Mouse (Mus musculus) midbrain, embryonic 12.5 days (tissue): ENCODE results near the gene Kcnc1. TPM values are rescaled to one million over a fixed set of nuclear protein-coding genes. Genes with fewer than 3 reads are reported as not detected.

Source experiments
- ATAC-seq: fragments of 200-750 bp; cut with Nextera tagmentation; 2 replicates; pipeline ENCODE4 v1.8.0; 2017; ENCODE audit warnings: low read depth, moderate TSS enrichment, moderate library complexity; ENCODE audit not compliant: low FRiP score
- H3K27ac ChIP-seq: fragments of 300-500 bp; sonication (generic); replicated peaks from 2 replicates; pipeline ENCODE4 v1.5.1; 2016; ENCODE audit warnings: mild to moderate bottlenecking
- H3K27me3 ChIP-seq: fragments of 300-500 bp; sonication (generic); 2 replicates; pipeline ENCODE4 v1.6.1; 2016; ENCODE audit warnings: mild to moderate bottlenecking
- H3K36me3 ChIP-seq: fragments of 300-500 bp; sonication (generic); 2 replicates; pipeline ENCODE4 v1.6.1; 2016
- H3K4me1 ChIP-seq: fragments of 300-500 bp; sonication (generic); 2 replicates; pipeline ENCODE4 v1.6.1; 2016
- H3K4me2 ChIP-seq: fragments of 300-500 bp; sonication (generic); replicated peaks from 2 replicates; pipeline ENCODE4 v1.6.1; 2016; ENCODE audit warnings: mild to moderate bottlenecking, moderate library complexity
- H3K4me3 ChIP-seq: fragments of 300-500 bp; sonication (generic); 2 replicates; pipeline ENCODE4 v1.5.1; 2016; ENCODE audit warnings: mild to moderate bottlenecking
- H3K9ac ChIP-seq: fragments of 300-500 bp; sonication (generic); replicated peaks from 2 replicates; pipeline ENCODE4 v1.6.1; 2016; ENCODE audit warnings: mild to moderate bottlenecking, moderate library complexity
- H3K9me3 ChIP-seq: fragments of 300-500 bp; sonication (generic); 2 replicates; pipeline ENCODE4 v1.6.1; 2016; ENCODE audit warnings: mild to moderate bottlenecking
- WGBS: fragments of 180-500 bp; shearing (Covaris S2); methylation state at CpG from one replicate; pipeline ENCODE4 v1.1.7; 2016; 5-methylcytosine and 5-hydroxymethylcytosine counted together
- polyA plus RNA-seq: library from polyadenylated mRNA; unstranded; fragments of >200 nt; fragmentation: Nextera tagmentation; extraction: Ambion mirVana; gene quantifications from 2 replicates; pipeline ENCODE4 v1.2.1, GENCODE M21; 2016

The Kcnc1 gene
- polyA plus RNA-seq, 1 experiment from 2014 or later = 7.1 TPM

DNA sequence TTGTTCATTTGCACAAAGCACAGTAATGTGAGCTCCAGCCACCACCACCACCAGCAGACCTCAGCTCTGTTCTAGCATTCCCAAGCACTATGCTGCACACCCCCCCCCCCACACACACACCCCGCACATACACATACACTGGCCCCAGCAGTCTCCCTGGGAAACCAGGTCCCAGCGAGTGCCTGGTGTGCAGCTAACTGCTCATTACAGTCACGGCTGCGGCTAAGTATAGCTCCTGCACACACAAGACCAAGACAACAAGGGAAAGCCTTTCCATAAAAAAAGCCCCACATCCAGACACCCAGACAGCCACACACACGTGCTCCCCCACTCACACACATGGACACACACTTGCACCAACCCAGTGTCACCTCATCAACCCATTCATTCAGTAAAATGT is 16.5 kb downstream of the Kcnc1 start:
- H3K27me3 ChIP-seq = peaks cover 9% of the 10 kb centered on the region; the same call in 1 of the 2 replicates
- H3K4me3 ChIP-seq = no peak overlapping the region
- H3K4me2 ChIP-seq = no peak overlapping the region
- WGBS = 80% methylated on average over 5 of the region's 5 CpGs
- H3K27ac ChIP-seq = no peak overlapping the region
- H3K4me1 ChIP-seq = no peaks in the 10 kb centered on the region; the same call in 1 of the 2 replicates
- H3K9me3 ChIP-seq = no peaks in the 10 kb centered on the region
- no peaks in the 10 kb centered on the region for H3K36me3 ChIP-seq
- H3K9ac ChIP-seq = no peak overlapping the region
- no peak for ATAC-seq

GRCm38 (mm10) chr7:46413959-46414725 is 17.8 kb downstream of the Kcnc1 start:
- Histone ChIP-seq H3K36me3 (no peaks in the 10 kb centered on the region), H3K4me2 (no peak overlapping the region), H3K27me3 (peaks cover 9% of the 10 kb centered on the region; the same call in 1 of the 2 replicates), H3K9me3 (no peaks in the 10 kb centered on the region), H3K4me1 (no peaks in the 10 kb centered on the region; the same call in 1 of the 2 replicates), H3K27ac (no peak overlapping the region), H3K9ac (no peak overlapping the region), H3K4me3 (no peak overlapping the region)
- no peak for ATAC-seq
- 83% methylated on average over 6 of the region's 6 CpGs for WGBS

GRCm38 (mm10) chr7:46415818-46416425 is 19.6 kb downstream of the Kcnc1 start:
- Histone ChIP-seq H3K9ac (no peak overlapping the region), H3K4me2 (no peak overlapping the region), H3K4me1 (no peaks in the 10 kb centered on the region; the same call in 1 of the 2 replicates), H3K27me3 (peaks cover 3% of the 10 kb centered on the region; the same call in 1 of the 2 replicates), H3K9me3 (no peaks in the 10 kb centered on the region), H3K4me3 (no peak overlapping the region), H3K27ac (no peak overlapping the region), H3K36me3 (no peaks in the 10 kb centered on the region)
- 76% methylated on average over 14 of the region's 14 CpGs for WGBS
- ATAC-seq = no peak

DNA sequence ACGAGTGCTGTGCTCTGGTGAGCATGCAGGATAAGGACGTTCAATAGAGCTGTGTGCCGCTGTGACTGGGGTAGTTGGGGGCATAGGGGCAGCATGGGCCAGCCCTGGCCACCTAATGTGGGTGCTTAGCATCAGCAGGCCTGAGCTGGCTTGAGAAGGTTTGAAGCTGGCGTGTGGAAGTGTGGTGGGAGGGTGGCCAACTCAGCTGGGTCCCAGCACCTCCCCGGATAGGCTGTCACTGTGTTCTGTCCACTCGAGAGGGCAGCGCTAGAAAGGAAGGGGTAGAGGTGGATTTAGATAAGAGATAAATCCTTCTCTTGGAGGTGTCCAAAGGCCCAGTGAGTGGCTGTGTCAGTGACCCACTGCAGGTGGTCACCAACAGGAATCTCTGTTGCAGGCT is 21.2 kb downstream of the Kcnc1 start:
- H3K27me3 ChIP-seq = peaks cover 3% of the 10 kb centered on the region; the same call in 1 of the 2 replicates
- no peak overlapping the region for H3K4me3 ChIP-seq
- no peaks in the 10 kb centered on the region for H3K9me3 ChIP-seq
- peaks cover 12% of the 10 kb centered on the region for H3K4me1 ChIP-seq
- H3K9ac ChIP-seq = no peak overlapping the region
- H3K36me3 ChIP-seq = no peaks in the 10 kb centered on the region
- no peak overlapping the region for H3K4me2 ChIP-seq
- WGBS = 73% methylated on average over 7 of the region's 7 CpGs
- no peak for ATAC-seq
- no peak overlapping the region for H3K27ac ChIP-seq

- no peak for ATAC-seq
- Histone ChIP-seq H3K4me1 (peaks cover 19% of the 10 kb centered on the region), H3K36me3 (no peaks in the 10 kb centered on the region), H3K27me3 (peaks cover 3% of the 10 kb centered on the region; the same call in 1 of the 2 replicates), H3K4me2 (no peak overlapping the region), H3K4me3 (no peak overlapping the region), H3K9ac (no peak overlapping the region), H3K27ac (no peak overlapping the region), H3K9me3 (no peaks in the 10 kb centered on the region)
- 75% methylated on average over 16 of the region's 16 CpGs for WGBS
Measured at GRCm38 (mm10) chr7:46418102-46418622, 21.9 kb downstream of the Kcnc1 start.

DNA sequence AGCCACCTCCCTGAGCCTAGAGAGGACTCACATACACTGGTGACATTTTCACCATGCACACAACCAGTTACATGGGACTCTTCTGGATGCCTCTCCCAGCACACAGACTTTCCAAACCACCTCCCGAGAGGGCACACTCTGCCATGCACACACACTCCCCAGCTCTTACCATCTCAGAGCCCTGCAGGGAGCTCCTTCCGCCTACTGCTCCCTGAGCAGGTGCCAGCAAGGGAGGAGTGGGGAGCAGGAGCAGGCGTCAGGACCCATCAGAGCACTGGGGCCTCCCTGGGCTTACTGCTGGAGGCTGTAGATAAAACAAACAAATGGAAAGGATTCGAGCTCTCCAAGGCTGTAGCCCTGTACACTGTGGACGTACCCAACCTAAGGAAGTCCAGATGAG is 25.2 kb downstream of the Kcnc1 start:
- 53% methylated on average over 5 of the region's 5 CpGs for WGBS
- Histone ChIP-seq H3K9me3 (no peaks in the 10 kb centered on the region), H3K27me3 (no peaks in the 10 kb centered on the region), H3K4me2 (no peak overlapping the region), H3K4me1 (peaks cover 26% of the 10 kb centered on the region), H3K9ac (no peak overlapping the region), H3K27ac (peak overlapping the region; percentile 80), H3K36me3 (no peaks in the 10 kb centered on the region), H3K4me3 (no peak overlapping the region)
- no peak for ATAC-seq

DNA sequence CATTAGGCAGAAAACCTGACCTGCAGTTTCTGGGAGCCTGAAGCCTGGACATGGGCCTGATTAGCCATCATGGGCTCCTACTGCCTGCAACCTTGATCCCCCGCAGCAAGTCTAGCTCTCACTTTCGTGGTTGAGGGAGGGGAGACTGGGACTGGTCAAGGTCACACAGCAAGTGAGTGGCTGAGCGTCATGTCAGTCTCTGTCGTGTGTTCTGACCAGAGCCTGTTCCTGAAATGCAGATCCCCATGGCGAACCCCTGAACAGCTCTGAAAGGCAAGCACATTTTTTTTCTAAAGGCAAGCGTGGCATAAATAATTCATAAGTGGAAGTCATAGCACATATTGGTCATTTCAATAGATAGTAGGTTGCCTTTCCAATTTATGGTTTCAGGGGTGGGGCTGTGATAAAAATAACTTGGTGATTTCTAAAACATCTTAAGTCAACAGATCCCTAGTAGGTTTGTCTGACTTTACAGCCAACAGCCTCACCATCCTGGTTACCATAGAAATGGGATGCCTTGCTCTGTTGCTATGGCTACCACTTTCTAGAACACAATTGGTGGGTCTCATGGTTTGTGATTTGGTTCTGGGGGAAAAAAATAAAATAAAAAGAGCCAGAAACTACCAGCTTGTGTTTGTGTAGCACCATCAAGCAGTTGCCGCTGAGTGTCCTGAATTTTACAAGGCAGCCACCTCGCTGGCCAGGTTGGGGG is 25.9 kb downstream of the Kcnc1 start:
- Histone ChIP-seq H3K27me3 (no peaks in the 10 kb centered on the region), H3K4me3 (no peak overlapping the region), H3K4me2 (peak overlapping the region; percentile 21), H3K9ac (no peak overlapping the region), H3K4me1 (peaks cover 26% of the 10 kb centered on the region), H3K9me3 (no peaks in the 10 kb centered on the region), H3K36me3 (no peaks in the 10 kb centered on the region), H3K27ac (peak overlapping the region; percentile 80)
- 34% methylated on average over 8 of the region's 8 CpGs for WGBS
- ATAC-seq = peak; percentile 47

- WGBS = 53% methylated on average over 16 of the region's 18 CpGs
- Histone ChIP-seq H3K4me1 (peaks cover 26% of the 10 kb centered on the region), H3K9ac (no peak overlapping the region), H3K36me3 (no peaks in the 10 kb centered on the region), H3K4me2 (peak overlapping the region; percentile 21), H3K27me3 (no peaks in the 10 kb centered on the region), H3K27ac (peak overlapping the region; percentile 80), H3K4me3 (no peak overlapping the region), H3K9me3 (no peaks in the 10 kb centered on the region)
- ATAC-seq = peak; percentile 79
Measured at GRCm38 (mm10) chr7:46422764-46423412, 26.6 kb downstream of the Kcnc1 start.

GRCm38 (mm10) chr7:46423951-46424350 is 27.7 kb downstream of the Kcnc1 start:
- Histone ChIP-seq H3K27ac (no peak overlapping the region), H3K4me1 (peaks cover 26% of the 10 kb centered on the region), H3K4me2 (no peak overlapping the region), H3K4me3 (no peak overlapping the region), H3K9me3 (no peaks in the 10 kb centered on the region), H3K36me3 (no peaks in the 10 kb centered on the region), H3K9ac (no peak overlapping the region), H3K27me3 (no peaks in the 10 kb centered on the region)
- ATAC-seq = no peak
- 65% methylated on average over 3 of the region's 3 CpGs for WGBS

- WGBS = 75% methylated on average over 4 of the region's 4 CpGs
- no peak overlapping the region for H3K4me2 ChIP-seq
- H3K27me3 ChIP-seq = no peaks in the 10 kb centered on the region
- no peaks in the 10 kb centered on the region for H3K9me3 ChIP-seq
- H3K27ac ChIP-seq = no peak overlapping the region
- no peak for ATAC-seq
- H3K4me1 ChIP-seq = peaks cover 26% of the 10 kb centered on the region
- no peak overlapping the region for H3K4me3 ChIP-seq
- H3K9ac ChIP-seq = no peak overlapping the region
- no peaks in the 10 kb centered on the region for H3K36me3 ChIP-seq
Measured at GRCm38 (mm10) chr7:46425012-46425411, 28.7 kb downstream of the Kcnc1 start.

DNA sequence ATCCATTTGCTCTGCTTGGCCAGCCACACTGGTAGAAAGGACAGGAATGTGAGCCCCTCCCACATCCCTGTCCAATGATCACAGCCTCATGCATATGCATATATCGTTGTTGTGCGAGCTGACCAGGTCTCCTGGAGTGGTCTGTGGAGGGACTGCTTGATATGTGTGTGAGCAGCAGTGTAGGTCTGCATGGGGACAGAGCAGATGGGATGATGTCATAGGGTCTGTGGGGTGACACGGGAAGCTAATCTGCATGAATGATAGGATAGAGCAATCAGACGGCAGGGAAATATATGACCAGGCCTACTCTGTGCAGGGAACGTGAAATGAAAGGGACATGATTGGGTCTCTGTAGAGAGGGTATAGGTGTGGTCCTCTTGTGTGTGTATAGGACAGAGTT is 37.6 kb downstream of the Kcnc1 start:
- H3K9me3 ChIP-seq = no peaks in the 10 kb centered on the region
- H3K9ac ChIP-seq = no peak overlapping the region
- no peak overlapping the region for H3K4me2 ChIP-seq
- peaks cover 8% of the 10 kb centered on the region for H3K4me1 ChIP-seq
- no peaks in the 10 kb centered on the region for H3K27me3 ChIP-seq
- H3K36me3 ChIP-seq = no peaks in the 10 kb centered on the region
- 61% methylated on average over 5 of the region's 5 CpGs for WGBS
- no peak overlapping the region for H3K4me3 ChIP-seq
- ATAC-seq = peak; percentile 78
- H3K27ac ChIP-seq = peak overlapping the region; percentile 46; the same call in 1 of the 2 replicates
